Mouse (Mus musculus): ENCODE measurements around the gene Rad51b. TPM values are rescaled to one million over a fixed set of nuclear protein-coding genes. Genes with fewer than 3 reads are reported as not detected.

Gene Rad51b
- total RNA-seq, 4 experiments from 2014 or later, result 0.71 to 0.95 (median 0.78) TPM

- no peak for DNase-seq (ENCODE audit: low spot score)
These were observed 193.5 kb downstream of the Rad51b start for GRCm38 (mm10) chr12:79490626-79491025.

DNA sequence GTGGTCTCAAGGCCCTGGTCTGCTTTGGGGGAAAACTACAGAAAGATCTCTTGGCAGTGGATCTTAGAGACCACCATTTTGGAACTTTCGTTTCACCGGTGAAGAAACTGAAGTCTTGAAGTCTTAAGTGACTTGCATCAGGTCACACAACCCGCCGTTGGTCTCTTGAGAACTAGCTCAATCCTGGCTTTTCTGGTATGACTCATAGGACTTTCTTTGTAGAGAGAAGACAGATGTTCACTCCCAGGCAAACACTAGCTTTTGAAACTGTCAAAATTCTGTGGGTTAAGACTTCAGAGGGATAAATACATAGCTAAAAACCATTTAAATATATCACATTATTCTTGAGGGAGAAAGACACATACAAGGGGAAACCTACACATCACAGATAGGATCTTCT lies 195.1 kb downstream of the Rad51b start:
- no peak for DNase-seq (ENCODE audit: low spot score)

GRCm38 (mm10) chr12:79492613-79493012 lies 195.5 kb downstream of the Rad51b start:
- DNase-seq (ENCODE audit: low spot score), result no peak

DNA sequence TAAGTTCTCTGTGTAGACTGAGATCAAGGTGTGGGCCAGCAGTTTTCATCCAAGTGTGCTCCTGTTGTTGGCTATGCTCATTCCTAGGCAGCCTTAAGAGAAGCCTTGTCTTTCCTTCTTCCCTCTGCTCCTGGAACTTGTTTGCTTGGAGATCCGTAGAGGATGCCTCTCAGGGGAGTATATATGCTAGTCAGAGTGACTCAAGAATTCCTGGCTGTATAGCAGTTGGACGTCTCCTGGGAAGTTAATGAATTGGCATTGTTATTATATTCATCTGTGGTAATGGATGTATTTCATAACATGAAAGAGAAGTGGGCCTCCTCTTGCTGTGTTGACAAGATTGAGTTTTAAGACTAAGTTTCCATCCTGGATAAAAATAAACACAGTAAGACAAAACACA lies 196.4 kb downstream of the Rad51b start:
- DNase-seq (ENCODE audit: low spot score), result no peak

DNA sequence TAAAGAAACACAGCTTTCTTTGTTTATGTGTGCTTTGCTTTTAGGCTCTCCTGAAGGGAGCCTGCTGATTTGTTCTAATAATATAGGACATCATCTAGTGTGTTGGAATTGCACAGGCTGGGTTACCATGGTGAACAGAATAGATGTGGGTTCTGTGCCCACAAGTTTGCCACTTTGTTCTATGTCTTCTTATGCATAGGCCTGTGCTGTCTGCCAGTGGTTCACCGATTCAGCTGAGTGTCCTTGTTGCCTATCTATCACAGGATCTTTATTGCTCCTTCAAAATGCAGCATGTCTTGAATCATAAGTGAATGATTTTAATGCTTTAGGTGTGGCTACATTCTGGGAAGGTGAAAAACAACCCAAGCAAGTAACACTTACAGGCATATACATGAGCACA lies 201.2 kb downstream of the Rad51b start:
- DNase-seq (ENCODE audit: low spot score), result no peak

GRCm38 (mm10) chr12:79499809-79500208 lies 202.7 kb downstream of the Rad51b start:
- no peak for DNase-seq (ENCODE audit: low spot score)

DNA sequence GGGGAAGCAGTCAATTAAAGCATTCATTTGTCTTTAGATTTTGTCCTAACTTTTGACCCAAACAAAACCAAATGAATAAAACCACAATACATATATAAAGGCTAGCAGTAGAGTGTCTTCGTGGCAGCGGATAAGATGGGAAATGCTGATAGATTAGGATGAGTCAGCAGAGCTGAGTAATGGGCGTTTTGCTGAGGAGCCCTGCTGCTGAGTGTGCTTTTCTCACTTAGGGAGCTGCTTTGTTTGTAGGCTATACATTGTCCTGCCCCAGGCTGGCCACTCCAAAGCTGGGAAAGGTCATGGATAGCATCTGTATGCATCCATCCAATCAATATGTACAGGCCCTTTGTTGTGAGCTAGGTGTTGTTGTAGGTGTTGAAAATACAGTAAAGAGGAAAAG lies 204.8 kb downstream of the Rad51b start:
- DNase-seq (ENCODE audit: low spot score), result no peak

DNA sequence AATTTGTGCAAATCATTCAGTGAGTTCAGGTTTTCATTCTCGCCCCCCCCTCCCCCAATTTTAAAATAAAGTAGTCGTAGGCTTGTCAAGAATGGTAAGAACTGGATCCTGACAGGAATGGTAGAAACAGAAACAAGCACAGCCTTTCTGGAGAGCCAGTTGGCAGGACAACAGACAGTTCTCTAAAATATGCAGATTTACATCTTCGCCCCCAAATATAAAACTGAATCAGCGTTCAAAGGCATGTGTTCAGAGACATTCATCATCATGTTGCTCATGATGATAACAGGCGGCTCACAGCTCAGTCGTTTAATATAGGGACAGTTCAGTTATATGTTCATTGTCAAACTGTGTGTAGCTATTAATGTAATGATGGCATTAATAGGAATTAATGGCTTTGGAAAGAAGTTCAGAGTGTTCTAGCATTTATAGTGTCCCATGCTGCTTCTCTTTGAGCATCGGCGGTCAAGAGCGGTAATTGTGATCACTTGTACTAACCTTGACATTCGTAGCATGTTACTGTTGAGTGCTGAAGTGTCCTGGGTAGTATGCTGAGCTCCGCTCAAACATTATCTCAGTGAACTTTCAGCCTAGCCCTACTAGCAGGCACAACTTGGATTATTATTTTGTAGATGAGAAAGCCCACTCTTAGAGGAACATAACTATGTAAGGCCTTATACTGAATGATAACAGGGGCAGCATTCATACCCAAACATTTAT lies 205.9 kb downstream of the Rad51b start:
- no peak for DNase-seq (ENCODE audit: low spot score)

- no peak for DNase-seq (ENCODE audit: low spot score)
These were observed 206.8 kb downstream of the Rad51b start for GRCm38 (mm10) chr12:79503582-79504515.

- DNase-seq (ENCODE audit: low spot score), result no peak
These were observed 207.6 kb downstream of the Rad51b start for GRCm38 (mm10) chr12:79504641-79505040.

DNA sequence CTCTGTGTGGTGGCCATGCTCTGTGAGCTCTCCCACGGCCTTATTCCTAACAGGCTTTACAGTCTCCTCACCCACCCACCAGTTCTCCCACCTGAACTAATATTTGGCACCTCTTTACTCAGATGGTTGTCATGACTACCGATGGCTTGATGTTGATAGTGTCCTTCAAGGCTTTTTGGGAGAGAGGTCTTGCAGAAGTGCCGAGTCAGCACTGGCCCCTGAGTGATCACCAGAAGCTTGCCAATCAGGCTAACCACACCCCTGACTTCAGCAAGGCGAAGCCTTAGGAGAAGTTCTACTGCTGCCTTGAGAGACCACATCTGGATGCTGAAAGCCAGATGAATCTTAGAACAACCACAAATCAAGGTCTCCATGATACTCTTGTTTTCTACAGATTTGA lies 209.3 kb downstream of the Rad51b start:
- DNase-seq (ENCODE audit: low spot score), result no peak

GRCm38 (mm10) chr12:79507141-79507681 lies 210.1 kb downstream of the Rad51b start:
- DNase-seq (ENCODE audit: low spot score), result no peak

DNA sequence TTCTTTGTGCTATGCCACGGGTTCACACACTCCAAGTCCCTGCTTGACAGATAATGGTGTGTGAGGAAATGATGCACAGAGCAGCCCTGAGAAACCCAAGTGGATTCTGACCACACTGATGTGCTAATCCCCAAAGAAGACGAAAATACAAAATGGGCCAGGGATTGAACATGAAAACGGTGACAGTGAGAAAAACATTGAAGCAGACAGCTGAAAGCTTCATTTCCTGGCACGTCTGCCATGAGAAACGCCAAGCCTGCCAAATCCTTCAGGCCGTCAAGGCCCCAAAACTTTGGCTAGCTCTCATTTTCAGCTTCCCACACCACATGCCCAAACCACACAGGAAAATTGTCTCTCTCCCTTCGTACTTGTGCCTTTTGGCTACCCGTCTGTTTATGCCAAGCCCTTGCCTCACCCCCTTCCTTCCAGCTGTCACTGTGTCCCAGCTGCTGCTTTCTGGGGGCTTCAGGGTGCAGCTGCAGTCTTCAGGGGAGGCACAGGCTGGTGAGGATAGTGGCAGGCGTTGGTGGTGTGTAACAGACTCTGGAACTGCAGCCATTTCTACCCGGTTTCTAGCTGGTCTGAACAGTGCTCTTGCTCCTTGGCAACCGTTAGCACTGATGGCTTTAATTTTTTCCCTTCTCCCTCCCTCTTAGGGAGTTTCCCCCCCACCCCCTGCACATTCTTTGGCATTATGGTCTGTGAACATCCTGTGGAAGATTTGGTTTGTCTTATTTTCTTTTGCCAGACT lies 214.5 kb downstream of the Rad51b start:
- DNase-seq (ENCODE audit: low spot score), result peak; percentile 38

- DNase-seq (ENCODE audit: low spot score), result no peak
These were observed 215.3 kb downstream of the Rad51b start for GRCm38 (mm10) chr12:79512205-79512886.

DNA sequence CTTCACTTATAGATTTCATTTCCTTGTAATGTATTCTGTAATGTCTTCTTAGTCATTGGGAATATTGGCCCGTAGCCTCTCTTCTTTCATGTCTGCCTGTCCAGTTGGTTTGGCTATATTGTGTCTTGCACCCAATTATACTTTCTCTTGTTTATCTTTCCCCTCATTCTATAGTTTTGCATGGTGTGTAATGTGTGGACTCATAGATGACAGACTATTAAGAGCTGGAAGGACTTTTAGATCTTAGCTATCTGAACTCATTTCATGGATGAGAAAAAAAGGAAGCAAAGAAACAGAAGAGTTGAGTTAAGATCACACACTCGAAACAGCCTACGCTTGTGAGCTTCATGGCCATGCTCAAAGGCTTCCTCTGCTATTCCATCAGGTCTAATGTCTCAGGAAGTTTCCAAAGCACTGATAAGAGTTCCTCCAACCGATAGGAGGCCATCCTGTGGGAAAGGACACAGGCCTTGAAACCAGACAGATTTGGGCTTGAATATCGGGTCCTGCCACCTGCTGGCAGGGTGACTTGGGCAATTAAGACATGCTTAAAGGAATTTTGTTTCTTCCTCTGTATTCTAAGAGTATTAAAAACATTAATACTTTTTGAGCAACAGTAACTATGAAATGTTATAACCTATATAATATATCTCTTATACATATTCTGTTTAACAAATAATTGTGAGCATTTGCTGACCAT lies 216.1 kb downstream of the Rad51b start:
- DNase-seq (ENCODE audit: low spot score), result no peak

- no peak for DNase-seq (ENCODE audit: low spot score)
These were observed 217.6 kb downstream of the Rad51b start for GRCm38 (mm10) chr12:79514680-79515079.

DNA sequence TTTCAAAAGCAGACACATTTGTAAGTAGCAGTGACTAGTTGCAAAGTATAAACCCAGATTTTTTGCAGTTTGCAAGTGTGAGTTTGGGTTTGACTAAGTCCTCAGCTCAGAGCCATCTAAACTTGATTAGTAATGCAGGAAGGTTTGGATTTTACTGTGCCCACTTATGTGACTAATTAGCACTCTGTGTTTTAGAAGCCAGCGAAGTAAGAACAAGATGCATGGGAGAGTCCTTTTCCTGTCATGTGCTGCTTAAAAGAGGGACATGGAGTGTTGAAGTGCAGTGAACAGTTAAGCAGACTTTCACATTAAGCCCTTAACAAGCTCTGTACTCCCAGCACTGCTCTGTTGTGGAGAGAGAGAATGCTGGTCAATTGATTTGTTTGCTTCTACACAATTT lies 225.3 kb downstream of the Rad51b start:
- no peak for DNase-seq (ENCODE audit: low spot score)

DNA sequence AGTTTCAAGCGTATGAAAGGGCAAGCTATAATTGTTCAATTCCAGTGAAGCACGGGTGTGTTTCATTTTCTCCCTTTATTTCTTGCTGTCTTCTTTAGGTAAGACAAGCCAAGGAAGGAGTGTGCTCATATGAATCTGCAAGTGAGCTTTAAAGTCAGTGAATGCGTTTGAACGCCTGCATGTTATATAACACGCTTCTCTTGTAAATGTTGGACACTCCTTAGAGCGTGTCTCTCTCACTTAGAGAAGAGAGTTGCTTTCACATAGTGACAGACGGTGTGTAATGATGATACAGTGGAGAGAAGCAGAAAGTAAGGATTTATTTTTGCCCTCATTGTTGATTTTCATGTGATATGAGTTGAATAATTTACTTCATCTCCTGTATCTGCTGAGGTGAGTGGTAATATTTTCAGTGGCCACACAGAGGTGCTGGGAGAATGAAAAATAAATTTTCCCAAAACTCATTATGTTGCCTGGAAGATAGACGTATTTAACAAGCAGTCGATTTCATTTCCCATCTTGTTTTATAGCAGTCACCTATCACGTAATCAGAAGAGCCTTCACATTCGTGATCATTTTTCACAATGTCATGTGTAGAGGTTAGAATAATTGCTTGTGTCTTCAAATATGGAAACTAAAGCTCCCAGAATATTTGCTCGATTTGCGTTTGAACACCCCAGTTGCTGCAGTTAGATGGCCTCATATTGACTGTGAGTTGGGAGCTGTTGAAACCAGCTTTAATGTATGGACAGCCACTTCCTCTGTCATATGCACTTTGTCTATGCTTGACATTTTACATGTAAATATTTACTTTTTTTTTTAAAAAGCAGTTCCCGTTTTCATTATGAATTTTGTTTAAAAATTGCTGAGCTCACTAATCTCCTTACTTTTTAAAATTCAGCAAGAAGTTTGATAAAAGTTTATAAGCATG lies 228.1 kb downstream of the Rad51b start:
- no peak for DNase-seq (ENCODE audit: low spot score)

GRCm38 (mm10) chr12:79525872-79526271 lies 228.8 kb downstream of the Rad51b start:
- no peak for DNase-seq (ENCODE audit: low spot score)

All from heart, adult 8-10 months (tissue).